Mouse (Mus musculus): ENCODE measurements around the gene Piezo1. TPM values are rescaled to one million over a fixed set of nuclear protein-coding genes. Genes with fewer than 3 reads are reported as not detected.
"Not testable (repeated sequence)": the region's sequence is repeated elsewhere in the genome, so short reads cannot be mapped to it uniquely, and the experiment has no call there.

Piezo1 gene
- total RNA-seq (2021) = 1 to 10 TPM; 6.5 to 7.6 TPM

DNA sequence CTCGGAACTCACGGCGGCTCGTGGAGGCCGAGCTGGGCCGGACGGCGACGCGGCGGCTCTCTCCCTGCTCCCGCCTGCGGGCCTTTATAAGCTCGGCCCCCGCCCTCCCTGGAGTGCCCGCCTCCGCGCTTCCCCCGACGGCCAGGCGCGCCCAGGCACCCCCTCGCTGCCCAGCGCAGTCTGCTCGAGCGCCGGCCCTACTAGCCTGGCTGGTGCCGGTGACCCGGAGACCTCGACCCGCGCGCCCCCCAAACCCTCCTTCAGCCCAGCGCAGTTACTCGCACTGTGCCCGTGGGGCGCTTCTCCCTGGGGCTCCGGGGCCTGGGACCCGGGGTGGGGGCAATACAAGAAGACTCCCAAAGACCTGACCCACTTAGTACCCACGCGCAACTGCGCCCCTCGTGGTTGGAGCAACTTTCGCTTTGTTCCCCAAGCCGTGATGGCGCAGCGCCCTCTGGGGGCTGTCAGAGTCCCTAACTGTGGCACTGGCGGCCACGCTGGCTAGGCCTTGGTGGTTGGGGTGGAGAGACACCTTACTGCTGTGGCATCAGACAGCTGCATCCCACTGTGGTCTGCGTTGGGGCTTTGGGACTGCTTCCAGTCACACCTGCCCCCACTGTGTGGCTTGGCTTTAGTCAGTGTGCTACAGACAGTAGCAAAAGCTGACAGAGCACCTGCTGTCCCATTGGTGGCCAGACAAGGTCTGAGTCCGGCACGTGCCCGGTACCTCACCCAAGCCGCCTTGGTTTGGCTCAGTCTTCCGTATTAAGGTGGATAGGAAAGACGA lies at the start of gene Piezo1:
Gene Piezo1, minus strand, starts transcription at position 65 of the 787 bp plus-strand sequence.
- peak; percentile 79 to 84 for DNase-seq (ENCODE audit: low spot score in 2 of 2)
- intact Hi-C loops (cut with DNase I) = loop anchor here (1.0 kb wide), 1 partner anchor 50 kb away; no protein-coding TSS in a partner anchor

DNA sequence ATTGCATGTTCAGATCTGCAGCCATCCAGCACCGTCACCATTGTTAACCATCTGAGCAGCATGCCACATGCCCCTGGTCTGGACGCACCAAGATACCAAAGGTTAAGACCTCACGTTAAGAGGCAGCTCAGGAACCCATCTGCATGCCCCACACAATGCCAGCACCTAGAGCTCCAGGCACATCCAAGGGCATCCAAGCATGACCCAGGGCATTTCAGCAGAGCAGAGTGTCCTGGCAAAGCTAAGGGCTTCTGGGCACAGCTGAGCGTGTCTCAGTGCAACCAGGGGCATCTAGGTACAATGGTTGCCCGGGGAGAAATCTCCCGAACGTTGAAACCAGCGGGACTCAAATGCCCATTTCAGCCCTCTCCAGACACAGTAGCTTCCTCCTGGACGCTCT lies 49.5 kb upstream of the Piezo1 start:
- no peak for DNase-seq (ENCODE audit: low spot score in 2 of 2)
- intact Hi-C loops (cut with DNase I) = no loop called here

DNA sequence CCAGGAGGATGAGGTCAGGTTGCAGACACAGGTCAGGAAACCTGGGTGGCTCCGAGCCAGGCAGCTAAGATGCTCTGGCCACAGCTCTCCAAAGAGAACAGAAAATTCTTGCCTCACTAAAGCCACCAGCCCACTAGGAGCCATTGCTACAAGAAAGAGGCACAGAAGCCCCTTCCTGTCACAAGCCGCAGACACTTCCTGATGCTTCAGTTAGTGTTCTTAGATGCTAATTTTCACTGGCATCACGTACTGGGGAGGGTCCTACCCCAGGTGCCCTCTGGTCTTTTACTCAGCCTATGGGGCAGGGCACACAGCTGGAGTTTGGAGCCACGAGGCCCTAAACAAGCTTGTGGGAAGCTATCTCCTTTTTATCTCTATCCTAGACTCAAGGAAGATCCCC lies 44.9 kb upstream of the Piezo1 start:
- DNase-seq (ENCODE audit: low spot score in 2 of 2) = no peak
- intact Hi-C loops (cut with DNase I) = no loop called here

DNA sequence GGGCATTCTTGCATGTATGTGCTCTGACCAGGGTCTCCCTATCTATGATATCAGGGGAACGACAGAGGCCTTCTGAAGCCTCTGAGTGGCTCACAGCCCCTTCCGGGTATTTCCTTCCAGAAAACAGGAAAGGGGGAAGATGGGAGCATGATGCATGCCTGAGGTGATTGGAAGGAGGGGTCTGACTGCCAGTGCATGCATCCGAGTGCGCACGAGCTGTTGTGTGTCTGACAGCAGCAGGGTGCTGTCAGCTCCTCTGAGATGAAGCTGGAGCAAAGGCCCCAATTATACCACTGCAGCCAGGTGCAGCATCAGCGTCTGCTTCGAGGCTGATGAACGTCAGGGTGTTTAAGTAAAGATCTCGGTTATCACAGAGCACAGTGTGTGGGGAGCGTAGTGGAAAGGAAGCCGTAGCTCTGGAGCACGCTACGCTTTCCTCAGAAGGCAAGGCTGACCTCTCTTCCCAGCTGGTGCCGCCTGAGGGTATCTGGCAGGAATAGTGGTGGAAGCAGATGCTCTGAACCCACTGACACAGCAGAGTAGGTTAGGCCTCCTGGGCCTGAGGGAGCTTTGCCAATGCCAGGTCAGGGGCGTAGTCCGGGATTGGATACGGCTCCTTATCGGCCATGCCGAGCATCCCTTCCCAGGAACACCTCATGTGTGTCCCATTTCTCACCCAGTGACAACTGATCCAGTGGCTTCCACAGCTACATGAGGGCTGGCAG lies 42.8 kb upstream of the Piezo1 start:
- intact Hi-C loops (cut with DNase I) = no loop called here
- no peak for DNase-seq (ENCODE audit: low spot score in 2 of 2)

DNA sequence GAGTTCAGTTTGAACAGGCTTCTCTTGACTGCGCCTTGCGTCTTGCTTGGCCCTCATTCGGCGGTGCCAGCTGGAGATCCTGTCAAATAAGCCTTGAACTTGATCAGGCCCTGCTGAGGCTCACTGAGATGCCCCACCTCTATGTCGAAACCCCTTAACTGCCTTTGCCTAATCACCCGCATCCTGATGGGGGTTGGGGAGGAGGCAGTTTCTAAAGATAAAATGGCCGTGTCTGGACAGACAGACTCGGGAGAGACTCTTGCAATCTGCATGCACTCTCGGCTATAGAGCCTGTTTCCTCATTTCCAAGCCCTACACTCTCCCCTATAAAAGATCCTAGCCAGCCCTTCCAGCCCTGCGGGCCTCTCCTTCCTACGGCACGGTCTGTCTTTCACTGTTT lies 42.1 kb upstream of the Piezo1 start:
- intact Hi-C loops (cut with DNase I) = no loop called here
- DNase-seq (ENCODE audit: low spot score in 2 of 2) = no peak

DNA sequence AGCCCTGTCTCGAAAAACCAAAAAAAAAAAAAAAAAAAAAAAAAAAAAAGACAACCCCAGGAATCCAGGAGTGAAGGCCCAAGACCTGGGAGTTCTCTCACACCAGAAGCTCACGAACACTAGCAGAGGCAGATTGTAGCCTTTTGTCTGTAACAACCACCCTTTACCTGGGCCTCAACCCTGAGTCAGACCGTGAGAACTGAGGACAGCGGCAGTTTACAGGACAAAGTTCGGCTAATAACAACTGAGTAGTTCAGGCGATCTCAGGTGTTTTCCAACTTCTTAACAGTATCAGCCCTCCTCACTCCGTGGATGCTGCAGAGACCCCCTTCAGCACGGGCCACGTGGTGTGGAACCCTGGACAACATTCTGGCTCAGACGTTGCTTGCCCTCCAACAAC lies 35.6 kb upstream of the Piezo1 start:
- intact Hi-C loops (cut with DNase I) = no loop called here
- DNase-seq (ENCODE audit: low spot score in 2 of 2) = no peak

DNA sequence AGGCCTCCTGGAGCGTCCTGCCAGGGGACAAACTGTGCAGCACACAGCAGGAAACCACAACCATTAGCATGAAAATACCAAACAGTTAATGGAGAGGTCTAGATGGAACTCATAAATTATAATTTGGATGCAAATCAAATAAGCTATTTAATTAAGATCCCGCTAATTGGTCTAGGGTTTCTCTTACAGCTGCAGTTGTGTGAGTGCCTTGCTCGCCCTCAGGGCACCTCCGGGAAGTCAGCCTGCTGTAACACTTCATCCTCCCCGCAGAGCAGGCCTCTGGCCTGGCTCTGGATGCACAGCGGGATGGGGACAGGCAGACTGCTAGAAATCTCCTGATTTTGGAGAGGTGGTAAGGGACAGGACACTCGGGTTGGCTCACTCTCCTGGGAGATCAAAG lies 35.0 kb upstream of the Piezo1 start:
- intact Hi-C loops (cut with DNase I) = no loop called here
- DNase-seq (ENCODE audit: low spot score in 2 of 2) = no peak

DNA sequence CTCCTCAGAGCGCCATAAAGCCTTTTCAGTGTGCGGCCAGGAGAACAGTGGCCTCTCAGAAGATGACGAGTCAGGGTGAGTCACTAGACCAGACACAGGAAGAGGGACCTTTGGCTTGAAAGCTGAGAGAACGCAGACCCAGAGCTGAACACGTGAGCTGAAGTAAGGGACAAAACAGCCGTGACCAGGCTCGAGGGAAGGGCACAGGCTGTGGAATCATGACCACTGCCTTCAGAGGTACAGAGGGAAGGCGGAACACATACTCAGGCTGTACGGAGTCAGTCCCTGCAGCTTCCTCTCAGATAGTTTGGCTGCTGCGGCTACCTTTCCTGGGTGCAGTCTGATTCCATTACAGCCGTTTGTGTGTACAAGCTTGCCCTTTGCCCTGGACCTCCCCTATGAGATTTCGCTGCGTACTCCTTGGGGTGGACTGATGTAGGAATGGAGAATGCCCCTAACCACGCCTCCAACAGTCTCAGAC lies 34.3 kb upstream of the Piezo1 start:
- intact Hi-C loops (cut with DNase I) = no loop called here

DNA sequence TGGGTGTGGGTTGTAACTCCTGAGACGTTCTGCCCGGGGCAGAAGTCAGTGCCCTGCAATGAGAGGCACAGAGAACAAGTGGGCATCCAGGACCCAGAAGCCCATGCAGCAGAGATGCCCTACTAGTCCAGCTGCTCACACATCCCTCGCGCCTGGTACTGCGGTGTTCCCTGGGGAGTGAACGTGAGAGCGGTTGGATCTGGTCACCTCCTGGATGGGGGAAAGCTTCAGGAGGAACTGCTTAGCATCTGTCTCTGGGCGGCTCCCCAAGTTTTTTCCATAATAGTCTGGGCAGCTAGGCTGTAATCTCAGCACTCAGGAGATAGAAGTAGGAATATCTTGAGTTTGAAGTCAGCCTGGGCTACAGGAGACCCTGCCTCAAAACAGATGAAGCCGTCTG lies 33.9 kb upstream of the Piezo1 start:
- no peak for DNase-seq (ENCODE audit: low spot score in 2 of 2)
- intact Hi-C loops (cut with DNase I) = no loop called here

More for the DNA sequence above, 34.3 kb upstream of the Piezo1 start:
- no peak for DNase-seq (ENCODE audit: low spot score in 2 of 2)

DNA sequence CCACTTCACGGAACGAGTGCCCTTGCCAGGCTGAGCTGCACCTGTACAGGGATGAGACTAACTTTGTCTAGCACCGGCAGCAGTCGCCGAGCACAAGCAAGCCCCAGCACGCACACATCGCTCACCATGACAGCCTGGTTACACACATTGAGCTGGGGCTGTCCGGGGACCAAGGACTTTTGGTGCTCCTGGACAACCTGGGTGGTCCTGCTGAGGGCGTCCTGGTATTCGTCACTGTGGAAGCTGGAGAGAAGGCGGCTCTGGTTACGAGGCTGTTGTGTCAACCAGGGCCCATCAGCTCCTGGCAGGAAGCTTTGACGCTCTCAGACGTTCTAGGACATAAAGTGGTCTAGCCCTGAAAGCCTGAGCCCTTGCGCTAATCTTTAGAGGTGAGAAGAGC lies 29.8 kb upstream of the Piezo1 start:
- no peak for DNase-seq (ENCODE audit: low spot score in 2 of 2)
- intact Hi-C loops (cut with DNase I) = no loop called here

DNA sequence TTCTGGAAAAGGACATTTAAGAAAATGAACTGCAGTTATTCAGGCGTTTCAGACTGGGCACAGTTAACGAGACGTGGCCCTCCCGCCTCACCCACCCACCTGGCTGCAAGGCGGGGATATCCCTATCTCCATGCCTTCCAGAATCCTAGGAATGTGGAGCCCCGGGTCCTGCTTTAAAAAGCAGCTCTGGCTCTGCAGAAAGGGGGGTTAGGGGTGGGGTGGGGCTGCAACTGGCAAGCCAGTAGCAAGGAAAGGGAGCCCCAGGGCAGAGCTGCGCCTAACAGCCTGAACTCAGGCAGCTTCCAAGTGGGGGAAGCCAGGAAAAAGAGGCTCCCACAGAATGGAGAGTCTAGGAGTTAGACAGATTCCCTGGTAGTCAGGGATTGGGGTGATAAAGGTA lies 28.1 kb upstream of the Piezo1 start:
- intact Hi-C loops (cut with DNase I) = no loop called here
- DNase-seq (ENCODE audit: low spot score in 2 of 2) = no peak

DNA sequence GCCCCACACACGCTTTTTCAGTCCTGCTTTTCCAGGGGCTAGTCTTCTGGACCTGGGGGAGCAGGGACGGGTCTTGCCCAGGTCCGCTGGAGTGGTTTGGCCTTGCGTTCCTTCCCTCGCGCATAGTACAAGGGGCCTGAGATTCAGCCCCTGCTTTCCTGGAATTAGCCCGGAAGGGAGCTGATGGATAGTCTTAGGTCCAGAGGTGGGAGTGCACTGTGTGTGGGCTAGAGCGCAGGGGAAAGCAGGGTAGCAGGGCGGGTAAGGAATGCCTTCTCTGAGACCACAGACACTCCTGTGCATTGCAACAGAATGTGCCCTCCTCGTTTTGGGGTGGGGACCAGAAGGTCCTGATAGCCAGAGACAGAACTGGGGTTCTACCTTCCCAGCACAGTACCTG lies 26.0 kb upstream of the Piezo1 start:
- intact Hi-C loops (cut with DNase I) = no loop called here
- no peak for DNase-seq (ENCODE audit: low spot score in 2 of 2)

DNA sequence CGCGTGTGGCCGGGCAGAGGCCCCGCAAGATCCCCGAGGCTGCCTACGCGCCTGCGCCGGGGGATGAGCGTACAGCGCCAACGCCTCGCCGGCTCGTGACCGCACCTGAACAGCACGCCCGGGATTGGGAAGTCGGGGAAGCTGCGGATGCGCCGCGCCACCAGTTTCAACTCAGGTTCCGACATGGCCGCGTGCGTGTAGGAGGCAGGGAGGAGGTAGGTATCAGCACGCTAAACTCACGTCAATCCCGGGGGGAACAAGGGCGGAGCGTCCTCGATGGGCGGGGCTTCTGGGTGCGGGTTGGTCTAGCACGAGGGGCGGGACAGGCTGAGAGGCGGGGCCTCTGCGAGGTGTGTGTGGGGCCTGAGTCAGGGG lies 25.5 kb upstream of the Piezo1 start, which contains the start of gene Aprt:
Gene Aprt, minus strand, starts transcription at position 262 of the 375 bp plus-strand sequence.
- intact Hi-C loops (cut with DNase I) = no loop called here
- peak; percentile 91 for DNase-seq (ENCODE audit: low spot score in 2 of 2)

DNA sequence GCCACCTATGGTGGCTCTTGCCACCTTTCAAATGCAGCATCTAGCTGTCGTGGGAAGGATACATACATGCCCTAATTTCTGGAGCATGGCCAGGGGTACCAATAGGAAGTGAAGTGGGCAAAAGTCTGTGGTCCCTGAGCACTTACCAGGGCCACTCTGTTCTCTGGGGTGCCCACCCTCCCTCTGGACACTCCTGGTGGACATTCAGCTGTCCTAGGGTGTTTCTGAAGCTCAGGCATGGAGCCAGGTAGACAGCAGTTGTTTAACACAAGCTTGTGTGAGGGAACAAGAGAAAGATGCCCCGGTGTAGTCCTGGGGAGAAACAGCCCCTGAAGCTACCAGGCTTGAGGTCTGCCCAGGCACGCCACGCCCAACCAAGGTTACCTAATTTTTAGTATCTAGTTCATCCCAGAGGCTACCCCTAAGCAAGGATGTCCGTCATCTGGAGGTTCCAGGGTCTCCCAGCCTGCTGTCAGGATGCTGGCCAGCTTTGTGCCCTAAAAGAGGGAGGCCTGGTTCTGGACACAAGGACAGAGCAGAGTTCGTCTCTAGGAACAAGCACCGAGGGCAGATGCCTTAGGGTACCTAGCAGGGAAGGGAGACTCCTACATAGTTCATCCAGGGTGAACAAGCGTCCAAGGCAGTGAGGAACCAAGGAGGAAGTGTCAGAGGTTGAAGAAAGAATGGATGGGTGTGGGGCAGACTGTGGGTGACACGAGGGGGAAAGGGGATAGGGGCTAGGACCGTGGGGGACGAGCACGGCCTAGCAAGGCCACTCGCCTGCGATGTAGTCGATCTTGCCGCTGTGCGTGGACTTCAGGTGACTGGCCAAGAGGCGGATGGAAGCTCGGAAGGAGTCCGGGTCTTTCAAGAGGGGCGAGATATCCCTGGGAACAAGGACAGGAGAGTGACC lies 24.9 kb upstream of the Piezo1 start:
- intact Hi-C loops (cut with DNase I) = no loop called here
- DNase-seq (ENCODE audit: low spot score in 2 of 2) = no peak

DNA sequence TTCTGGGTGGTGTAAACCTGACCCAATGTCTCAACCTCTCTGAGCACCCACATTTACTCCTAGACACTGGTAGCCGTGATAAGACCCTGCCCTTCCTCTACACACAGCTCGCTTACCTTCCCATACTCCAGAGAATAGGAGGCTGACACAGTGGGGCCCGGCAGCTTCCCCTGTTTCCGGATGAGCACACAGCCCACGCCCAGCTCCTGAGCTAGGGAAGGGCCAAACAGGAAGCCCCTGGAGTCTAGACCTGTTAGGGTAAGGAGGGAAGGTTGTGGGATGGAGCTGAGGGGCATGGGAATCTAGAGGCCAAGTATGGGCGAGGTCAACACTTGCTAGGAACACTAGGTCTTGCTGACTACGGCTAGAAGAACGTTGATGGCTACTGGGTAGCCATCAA lies 24.2 kb upstream of the Piezo1 start:
- no peak for DNase-seq (ENCODE audit: low spot score in 2 of 2)
- intact Hi-C loops (cut with DNase I) = no loop called here

DNA sequence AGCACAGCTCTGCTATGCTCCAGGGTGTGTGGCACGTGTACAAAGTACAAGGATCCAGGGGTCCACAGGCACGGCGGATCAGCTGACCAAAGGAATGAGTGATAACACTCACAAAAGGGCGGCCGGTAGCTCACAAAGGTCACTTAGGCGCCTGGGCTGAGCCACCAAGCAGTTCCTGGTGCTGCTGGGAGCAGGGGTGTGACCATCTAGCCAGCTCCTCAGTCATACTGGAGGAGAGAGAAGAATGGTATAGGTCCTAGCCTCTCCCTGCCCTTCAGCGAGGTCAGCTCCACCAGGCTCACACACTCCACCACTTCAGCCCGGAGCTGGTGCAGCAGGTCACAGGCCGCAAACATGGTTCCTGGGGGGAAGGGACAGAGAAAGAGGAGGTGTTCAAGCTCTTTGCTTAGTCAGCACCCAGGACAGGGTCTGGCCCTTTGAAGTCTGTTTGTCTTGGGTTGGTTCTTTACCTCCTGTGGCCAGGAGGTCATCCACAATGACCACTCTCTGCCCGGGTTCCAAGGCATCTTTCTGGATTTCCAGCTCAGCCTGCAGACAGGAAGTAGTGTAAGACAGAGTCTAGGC lies 23.6 kb upstream of the Piezo1 start:
- intact Hi-C loops (cut with DNase I) = no loop called here

DNA sequence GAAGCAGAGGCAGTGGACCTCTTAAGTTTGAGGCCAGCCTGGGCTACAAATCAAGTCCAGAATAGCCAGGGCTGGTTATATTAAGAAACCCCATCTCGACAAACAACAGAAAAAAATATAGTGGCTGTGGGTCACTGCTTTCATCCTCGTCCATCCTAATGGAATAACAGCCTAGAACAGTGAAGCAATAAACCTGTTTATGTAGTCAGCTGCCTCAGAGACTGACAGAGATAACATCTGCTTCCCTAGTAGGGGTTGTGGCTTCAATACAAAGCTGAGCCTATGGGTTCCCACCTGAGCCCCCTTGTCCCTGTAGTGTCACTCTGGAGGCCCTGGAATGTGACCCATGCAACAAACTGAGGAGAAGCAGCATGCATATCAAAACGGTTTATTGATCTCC lies 23.1 kb upstream of the Piezo1 start:
- no peak for DNase-seq (ENCODE audit: low spot score in 2 of 2)
- intact Hi-C loops (cut with DNase I) = no loop called here

More for the DNA sequence above, 23.6 kb upstream of the Piezo1 start:
- DNase-seq (ENCODE audit: low spot score in 2 of 2) = no peak

DNA sequence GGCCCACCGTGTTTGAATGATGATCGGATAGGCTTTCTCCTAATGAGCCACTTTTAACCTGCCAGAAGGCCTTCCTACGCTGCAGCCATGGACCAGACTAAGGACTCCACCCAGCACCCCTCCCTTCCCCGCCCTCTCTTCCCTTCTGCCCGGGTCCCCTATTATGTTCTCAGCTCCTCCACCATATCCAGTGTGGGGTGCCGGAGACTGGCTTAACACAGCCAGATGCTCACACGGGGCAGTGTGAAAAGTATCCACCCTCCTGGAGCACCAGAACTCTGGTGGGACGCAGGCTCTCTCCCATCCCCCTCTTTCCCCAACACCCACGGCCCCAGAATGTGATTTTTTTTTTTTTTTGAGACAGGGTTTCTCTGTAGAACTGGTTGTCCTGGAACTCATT lies 22.4 kb upstream of the Piezo1 start:
- intact Hi-C loops (cut with DNase I) = no loop called here
- DNase-seq (ENCODE audit: low spot score in 2 of 2) = no peak

DNA sequence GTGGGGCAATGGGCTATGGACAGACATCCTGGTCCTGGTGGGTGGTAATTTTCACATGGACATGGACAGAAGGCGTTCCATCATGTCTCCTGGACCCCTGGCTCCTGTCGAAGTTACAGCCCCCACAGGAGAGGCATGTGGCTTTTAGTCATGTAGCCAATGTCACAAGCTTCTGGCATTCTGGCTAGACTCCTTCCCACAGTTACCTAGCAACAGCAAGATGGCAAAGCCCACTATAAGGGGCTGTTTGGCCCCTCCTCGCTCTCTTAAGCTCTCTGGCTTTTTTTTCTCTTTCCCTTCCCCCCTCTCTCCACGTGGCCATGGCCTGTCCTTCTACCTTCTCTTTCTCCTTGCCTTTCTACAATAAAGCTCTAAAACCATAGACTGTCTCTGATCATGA lies 22.0 kb upstream of the Piezo1 start:
- intact Hi-C loops (cut with DNase I); DNase-seq (ENCODE audit: low spot score in 2 of 2): not testable (repeated sequence)

DNA sequence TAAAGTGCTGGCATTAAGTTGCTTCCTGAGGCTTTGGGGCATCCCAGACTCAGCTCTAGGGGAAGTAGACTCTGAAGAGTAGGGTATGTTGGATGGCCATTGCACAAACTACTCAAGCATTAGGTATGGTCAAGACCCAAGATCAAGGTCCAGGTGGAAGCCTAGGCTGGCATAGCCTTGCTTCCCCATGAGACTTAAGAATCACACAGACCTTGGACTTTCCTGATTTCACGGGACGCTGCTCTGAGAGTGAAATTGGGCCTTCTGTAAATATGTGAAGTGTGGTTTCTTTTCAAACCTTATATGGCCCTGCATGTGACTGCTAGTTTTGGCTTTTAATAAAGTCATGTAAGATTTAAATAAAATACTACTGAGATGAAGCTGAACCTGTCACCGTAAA lies 21.6 kb upstream of the Piezo1 start:
- intact Hi-C loops (cut with DNase I) = no loop called here
- DNase-seq (ENCODE audit: low spot score in 2 of 2) = no peak

Data from left cerebral cortex, postnatal 36 days (tissue).